Mouse (Mus musculus) forelimb bud, embryonic 11.5 days (tissue): ENCODE measurements at regions not wholly inside any gene's neighbourhood (a gene's known extent, or its start where the extent isn't known, plus 50 kb on each side); places are given as distances from the start of the nearest gene placed in this dataset.
A peak's percentile ranks its signal among the peaks of the same experiment; 100 is the strongest.

Source experiments
- DNase-seq: peaks from one replicate; pipeline ENCODE4 v3.0.0-alpha.2; 2012; ENCODE audit warnings: low read depth, low spot score

DNA sequence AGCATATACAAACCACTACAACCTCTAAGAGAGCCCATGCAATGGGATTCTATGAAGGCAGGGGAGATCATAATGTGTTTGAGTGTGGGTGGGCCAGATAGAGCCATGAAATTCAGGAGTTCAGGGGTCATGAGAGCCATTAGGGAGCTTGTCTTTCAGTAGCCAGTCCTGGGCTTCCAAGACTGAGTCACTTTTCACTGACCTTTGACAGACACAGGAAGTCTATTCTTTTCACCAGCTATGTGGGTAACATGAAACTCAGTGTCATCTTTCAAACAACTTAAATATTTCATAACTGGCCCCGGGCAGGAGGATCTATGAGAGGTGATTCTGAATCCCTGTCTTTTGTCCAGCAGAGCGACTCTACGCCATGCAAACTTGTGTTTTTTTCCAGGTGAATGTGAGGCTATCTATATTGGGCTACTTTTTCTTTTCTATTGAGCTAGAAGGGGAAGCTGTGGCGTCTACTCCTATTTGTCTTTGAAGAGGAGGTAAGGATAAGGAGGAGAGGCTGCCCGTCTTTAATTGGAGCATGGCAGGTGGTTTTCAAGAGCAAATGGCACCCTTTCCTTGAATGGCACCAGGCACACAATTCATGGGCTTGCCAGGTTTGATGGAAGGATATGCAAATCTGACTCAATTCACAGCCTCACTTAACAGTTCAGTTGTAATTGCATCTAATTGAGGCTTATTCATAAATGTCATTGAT lies 95.6 kb upstream of the Chd2 start:
- no peak for DNase-seq

DNA sequence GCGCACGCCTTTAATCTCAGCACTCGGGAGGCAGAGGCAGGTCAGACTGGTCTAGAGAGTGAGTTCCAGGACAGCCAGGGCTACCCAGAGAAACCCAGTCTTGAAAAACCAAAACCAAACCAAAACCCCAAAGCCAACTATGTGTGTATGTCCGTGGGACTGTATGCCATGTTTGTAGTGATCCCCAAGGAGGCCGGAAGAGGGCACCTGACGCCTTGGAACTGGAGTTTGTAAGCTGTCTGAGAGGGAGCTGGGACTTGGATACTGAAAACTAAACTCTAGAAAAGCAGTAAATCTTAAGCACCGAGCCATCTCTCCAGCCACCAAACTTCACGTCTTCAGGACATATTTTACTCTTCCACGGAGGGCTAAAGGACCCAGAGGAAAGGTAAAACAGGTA lies 93.8 kb upstream of the Chd2 start:
- no peak for DNase-seq

DNA sequence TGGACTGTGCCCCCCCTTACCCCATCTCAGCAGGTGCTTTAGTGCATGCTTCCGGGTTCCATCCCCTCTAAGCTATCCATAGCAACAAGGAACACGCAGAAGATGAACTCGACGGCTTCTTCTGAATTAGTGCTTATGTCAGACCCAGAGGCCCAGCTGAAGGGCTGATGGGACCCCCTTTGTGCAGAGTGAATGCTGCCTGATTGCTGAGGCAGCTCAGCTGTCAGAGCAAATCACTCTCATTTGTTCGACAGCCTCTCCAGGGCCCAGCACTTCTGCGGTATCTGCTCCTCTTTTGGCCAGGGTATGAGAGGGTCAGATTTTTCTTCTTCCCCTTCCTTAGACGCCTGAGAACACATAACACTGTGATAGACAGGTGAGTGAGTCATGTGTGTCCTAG lies 89.2 kb upstream of the Chd2 start:
- DNase-seq = no peak

DNA sequence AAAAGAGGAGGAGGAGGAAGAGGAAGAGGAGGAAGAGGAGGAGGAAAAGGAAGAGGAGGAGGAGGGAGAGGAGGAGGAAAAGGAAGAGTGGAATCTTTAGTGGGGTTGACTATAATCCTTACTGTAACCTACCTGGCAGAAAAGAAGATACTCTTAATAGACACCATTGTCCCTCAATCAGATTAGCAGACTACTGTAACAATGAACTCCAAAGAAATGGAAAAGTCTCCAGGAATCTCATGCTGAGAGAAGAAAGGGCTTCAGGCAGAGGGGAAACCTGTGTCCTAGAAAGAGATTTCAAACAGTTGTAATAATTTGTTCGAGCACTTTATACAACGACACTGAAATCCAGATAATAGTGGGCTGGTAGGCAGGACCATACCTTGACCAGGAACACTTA lies 87.6 kb upstream of the Chd2 start:
- DNase-seq = no peak

DNA sequence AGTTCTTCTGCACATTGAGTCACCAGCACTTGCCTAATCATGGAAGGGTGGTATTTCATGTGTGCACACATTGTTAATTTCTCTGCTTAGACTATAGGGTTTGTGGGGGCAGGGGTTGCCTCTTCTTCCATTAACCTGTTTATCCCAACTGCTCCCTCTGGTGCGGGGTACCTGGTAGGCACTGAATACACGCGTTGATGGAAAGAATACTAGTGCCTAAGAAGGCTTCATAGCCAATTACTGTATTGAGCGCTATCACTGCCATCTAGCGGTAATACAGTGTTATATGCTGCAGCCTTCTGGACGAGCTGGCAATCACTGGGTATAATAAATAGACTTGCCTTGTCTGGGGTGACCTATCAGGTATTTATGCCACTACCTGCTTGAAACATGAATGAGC lies 86.4 kb upstream of the Chd2 start:
- DNase-seq = peak; percentile 88

DNA sequence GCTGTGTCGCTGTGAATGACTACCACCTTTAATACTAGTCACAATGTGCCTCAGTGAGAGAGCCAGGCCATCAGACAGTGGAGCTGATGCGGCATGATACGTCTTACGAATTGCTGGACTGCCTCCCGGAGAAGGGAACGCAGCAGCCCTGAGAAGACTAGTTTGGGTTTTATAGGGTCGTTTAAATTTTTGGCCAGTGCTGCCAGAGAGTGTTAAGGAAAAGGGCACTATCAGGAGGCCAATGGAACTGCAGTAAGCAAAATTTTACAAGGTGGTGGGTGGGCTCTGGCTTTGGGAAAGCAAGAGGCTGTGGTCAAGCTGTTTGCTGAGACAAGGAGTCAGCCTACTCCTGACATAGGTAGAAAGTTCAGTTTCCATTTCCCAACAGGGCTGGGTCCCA lies 84.7 kb upstream of the Chd2 start:
- peak; percentile 57 for DNase-seq

DNA sequence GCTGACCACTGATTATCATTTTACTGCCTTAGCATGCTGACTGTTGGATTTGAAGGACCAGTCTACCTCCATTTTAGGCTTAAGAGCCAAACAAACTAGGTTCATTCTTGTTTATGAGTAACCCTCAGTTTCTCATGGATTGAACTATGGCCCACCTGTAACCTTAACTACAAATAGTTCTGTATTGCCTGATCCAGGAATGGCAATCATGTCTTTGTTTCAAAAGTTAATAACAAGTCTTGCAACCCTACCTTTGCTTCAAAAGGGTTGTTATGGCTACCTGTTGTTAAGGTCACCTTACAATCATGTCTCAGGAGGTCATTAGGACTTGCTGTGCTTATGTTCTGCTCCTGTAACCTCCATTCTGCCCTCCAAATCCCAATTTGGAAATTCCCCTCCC lies 84.0 kb upstream of the Chd2 start:
- DNase-seq = no peak

DNA sequence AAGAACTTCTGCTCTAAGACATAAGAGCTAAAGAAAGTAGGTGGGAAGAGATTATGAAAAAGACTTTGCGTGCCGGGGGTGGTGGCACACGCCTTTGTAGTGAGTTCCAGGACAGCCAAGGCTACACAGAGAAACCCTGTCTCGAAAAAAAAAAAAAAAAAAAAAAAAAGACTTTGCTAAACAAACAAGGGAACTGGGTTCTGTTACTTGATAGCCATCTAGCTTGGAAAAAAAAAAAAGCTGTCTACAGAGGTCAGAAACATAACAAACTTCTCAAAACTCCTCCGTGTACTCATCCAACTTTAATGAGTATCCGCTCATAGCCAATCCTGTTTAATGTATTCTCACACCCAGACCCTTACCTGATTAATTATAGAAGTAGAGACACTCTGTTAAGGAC lies 83.4 kb upstream of the Chd2 start:
- DNase-seq = no peak

DNA sequence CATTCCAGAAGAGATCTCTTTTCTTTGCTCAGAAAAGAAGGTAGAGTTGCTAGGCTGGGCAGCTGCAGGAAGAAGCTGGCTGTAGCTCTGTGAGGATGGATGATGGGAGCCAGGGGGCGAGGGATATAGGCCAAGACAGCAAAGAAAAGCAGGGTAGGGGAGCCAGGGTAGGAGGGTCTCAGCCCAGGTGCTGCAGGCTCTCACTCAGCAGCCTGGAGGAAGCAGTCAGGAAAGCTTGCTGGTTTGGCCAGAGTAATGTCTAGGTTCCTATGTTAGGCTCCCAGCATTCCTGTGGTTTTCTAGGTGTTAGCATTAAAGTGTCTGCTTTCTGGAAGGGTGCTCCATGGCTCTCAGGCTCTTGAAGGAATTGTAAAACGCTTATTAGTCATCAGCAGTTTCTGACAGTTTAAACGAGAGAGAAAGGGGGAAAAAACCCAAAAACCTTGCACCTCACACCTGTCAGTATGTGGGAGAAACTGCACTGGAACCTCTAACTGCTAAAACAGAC lies 82.5 kb upstream of the Chd2 start:
- DNase-seq = no peak

DNA sequence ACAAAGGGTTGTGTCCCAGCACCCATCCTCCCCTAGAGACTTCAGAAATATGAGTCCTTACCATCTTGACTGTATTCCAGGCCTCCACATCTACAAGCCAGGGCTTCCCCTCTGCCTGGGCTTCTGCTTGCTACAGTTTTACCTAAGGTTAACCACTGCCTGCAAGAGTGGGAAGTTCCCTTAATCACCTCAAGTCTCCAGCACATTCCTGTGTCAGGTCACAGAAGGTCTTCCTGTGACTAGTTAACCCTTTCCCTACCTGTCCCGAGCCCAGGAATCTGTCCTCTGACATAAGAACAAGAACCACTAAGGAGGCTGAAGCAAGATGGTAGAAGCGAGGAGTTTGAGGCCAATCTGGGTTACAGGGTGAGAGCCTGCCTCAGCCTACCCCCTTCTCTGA lies 80.8 kb upstream of the Chd2 start:
- DNase-seq = peak; percentile 46

DNA sequence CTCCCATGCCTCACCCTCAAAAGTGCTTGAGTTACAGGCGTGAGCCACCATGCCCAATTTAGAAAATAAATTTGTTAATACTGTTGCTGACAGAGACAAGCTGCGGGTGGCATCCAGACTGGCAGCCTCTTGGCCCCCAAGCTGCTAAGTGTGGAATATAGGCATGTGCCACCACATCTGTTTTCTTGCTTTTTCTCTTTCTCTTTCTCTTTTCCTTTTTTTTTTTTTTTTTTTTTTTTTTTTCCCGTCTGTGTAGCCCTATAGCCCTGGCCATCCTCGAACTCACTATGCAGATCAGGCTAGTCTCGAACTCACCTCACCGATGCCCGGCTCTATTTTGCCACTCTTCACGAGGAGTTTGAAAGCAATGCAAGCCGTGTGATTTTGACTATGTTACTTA lies 78.7 kb upstream of the Chd2 start:
- DNase-seq = no peak

DNA sequence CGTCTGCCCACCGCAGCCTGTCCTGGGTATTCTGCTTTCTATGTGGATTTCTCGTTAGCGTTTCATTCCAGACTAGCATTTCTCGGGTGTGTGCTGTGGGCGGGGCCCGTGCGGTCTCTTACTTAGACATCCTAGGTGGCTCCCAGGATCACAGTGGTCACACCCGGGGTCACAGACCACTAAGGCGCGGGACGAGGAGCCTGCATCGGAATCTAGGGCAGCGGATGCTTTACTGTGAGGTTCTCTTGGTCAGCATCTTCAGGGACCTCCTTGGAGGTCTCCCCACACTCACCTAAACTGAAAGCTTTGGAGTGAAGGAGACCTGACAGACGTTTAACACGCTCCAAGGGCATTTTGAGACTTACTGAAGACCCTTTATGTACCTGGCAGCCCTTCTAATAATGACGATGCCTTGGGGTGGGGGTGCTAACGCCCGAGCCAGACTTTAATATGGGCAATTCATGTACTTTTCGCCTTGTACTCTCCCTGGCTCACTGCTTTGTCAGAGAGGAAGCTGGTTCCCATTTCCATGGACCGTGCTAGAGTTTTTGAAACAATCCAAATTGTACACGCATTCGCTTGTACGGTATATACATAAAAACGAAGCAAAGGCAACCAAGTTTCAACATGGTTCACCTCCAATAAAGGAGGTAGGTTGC lies 77.3 kb upstream of the Chd2 start:
- DNase-seq = no peak

DNA sequence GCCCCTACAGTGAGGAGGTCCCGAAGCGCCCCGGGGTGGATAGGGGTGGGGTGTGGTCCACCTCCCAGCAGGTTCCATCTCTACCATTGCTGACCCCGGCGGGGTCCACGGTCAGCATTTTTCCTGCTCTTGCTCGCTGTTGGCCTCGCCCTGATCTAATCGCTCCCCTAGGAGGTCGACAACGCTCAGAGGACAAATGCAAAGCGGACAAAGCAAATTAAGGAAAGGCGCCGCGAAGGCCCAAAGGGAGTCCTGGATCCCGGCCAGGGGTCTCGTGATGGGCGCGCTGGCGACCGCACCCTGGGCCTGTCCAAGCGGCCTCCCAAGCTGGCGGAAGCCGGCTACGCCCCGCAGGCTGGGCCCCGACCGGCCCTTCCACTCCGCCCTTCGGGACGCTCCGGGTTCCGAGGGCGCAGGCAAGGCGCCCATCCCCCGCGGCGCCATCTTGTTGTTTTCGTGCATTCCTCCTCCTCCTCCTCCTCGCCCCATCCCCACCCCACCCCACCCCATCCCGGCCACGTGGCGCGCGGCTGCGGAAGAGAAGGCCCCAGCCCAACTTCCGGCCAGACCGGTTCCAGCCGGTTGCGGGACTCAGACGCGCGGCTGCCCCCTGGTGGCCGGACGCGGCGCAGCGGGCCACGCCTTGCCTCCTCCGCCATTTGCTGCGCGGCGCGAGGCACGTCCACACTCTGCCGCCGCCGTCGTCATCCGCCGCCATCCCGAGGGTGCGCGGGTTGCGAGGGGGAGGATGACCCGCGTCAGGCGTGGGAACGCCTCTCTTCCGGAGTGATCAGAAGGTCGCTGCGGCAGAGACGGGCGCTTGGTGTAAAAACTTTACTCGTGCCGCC lies 76.5 kb upstream of the Chd2 start:
- DNase-seq = peak; percentile 97

DNA sequence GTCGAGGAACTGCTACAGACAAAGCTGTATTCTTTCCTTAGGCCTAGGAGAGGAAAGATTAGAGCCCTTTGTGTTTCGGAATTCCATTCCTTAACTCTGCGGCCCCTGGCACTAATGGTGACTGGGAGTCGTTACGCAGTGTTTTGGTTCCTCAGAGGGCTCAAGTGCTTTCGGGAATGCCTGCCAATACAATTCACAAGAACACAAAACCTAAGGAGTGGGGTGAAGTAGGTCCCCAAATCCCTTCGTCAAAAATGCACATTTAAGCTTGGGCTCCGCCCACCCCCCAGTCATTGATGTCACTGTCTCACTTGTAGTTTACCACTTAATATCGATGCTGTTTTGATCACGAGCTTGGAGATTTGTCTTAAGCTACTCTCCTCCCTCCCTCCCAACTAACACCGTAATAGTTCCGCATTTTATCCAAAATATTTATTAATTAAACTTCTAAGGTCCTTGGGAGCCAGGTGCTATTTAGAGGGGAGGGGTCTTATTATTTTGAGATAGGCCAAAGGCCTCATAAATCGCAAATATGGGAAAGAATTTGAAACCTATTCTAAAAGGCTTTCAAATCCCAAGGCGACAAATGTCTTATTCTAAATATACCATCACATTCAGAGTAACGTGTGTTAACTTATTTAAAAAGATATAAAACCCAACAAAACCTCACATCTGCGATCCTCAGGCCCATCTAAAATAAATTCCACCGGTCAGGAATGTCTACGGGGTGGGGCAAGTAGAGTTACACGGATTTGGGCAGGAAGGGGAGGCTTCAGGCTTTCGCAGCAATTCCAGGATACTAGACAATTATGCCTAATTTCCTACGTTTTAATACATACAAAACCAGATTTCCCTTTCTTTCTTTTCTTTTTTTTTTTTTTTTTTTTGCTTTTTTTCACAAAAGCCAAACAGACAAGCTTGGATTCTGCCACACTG lies 75.6 kb upstream of the Chd2 start:
- DNase-seq = peak; percentile 51

DNA sequence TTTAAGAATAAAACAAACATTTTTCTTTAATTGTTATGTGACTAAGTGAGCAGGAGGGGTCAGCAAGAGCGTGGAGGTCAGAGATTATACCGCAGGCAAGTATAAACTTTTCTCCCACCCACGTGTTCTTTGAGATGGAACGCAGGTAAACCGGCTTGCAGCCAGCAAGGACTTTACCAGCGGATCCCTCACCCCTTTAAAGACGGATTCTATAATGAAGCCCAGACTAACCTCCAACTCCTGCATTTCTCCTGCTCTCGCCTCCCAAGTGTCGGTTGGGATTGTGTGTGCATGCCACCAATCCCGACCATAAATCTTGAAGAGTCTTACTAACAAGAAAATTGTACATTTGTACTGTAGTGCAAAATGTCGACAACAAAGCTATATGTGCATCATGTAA lies 74.4 kb upstream of the Chd2 start:
- DNase-seq = no peak

DNA sequence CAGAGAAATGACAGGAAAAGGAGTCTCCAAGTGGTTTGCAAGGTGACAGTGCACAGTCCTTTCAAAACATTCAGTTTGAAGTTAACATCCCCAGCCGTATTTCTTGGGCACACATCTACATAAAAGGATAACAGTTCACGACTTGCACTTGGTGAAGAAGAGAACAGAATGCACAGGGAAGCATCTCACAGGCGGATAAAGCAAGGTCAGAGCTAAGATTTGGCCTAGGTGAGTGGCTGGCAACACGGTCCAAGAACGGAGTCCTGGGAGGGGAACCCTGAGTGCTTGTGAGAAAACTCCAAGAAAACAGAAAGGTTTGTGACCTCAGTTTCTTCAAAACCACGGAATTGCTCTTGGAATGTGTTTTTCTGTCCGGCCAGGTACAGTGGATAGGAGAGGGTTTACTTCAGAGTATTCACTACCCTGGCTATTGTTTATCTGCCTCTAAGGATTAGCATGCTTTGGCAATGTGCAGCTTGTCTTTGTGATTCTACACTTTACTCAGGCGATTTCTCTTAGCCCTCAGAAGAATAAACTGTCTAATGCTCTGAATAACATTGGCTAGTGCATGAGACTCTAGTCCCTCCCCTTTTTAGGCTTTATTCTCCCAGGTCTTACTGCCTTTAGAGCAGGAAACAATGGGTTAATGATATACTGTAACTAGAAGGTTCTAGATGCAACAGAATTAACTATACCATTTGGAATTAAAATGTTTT lies 73.4 kb upstream of the Chd2 start:
- no peak for DNase-seq

DNA sequence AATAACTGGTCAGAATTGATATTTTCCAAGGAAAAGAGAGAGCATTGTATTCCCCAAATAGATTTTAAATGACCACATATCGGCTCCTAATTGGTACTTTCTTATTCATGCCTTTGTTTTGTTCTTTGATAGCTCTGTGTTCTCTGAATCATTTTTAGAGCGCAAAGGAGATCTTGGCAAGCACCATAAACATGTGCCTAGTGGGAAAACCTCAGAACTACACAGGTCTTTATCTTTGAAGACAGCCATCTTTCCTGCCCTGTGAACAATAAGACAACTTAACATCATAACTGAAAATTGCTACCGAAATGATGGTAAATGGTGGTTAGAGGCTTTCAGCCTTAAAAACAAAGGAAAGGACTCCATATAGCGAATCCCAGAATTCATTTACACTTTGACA lies 72.7 kb upstream of the Chd2 start:
- DNase-seq = no peak

DNA sequence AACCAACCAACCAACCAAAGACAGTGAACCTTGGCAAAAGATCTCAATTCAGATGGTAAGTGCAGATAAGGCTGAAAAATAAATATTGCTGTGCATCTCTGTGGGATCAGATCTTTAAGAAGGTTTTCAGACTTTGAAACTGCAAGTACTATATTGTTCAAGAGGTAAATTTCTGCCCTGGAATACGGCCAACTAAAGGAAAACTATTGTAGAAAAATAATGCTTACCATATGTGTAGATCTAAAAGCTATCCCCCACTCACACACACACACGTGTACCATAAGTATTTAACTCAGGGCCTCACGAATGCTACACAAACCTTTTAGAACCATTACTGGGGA lies 71.1 kb upstream of the Chd2 start:
- DNase-seq = no peak

DNA sequence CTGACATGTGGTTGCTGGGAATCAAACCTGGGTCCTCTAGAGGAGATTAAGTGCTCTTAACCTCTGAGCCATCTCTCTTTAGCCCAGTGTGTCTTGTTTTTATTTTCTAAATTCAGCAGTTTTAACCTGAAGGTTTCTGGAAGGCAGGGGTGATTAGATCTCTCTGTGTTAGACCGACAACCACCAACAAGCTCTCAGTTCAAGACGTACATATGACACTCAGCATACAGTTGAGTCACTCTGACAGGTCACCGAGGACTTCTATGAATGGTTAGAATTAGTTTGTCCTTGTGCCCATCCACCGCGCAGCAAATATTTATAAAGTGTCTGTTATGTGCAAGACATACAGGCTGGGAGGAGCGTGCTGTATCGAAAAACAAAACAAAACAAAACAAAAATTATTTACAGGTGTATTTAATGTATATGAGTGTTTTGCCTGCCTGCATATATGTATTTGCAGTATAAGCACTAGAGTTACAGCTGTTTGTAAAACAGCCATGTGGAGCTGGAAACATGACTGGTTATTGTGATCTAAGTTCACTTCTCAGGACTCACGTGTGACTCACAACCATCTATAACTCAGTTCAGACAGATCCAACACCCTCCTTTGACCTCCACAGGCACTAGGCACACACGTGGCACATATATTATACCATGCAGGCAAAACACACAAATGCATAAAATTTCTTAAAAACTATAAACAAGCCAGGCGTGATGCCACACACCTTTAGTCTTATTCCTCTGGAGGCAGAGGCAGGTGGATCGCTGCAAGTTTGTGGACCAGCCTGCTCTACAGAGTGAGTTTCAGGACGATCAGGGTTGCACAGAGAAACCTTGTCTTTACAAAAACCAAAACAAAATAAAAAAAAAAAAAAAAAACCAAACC lies 70.5 kb upstream of the Chd2 start:
- DNase-seq = no peak

DNA sequence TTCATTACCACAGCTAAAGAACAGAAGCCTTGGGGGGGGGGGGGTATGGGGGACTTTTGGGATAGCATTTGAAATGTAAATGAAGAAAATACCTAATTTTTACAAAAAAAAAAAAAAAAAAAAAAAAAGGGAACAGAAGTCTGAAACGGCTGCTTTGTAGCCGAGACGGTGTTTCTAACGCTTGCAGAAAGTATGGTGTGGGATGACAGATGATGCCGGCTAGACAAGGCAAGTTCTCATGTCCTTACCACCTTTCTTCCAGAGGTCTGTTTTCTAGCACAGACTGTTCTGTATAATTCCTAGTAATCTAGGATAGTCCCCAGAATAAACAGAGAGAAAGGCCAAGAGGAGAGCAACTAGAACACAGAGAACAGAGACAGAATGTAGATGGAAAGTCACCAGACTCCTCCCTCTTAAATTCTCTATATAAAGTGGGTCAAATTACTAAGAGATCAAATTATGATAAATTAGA lies 67.2 kb upstream of the Chd2 start:
- no peak for DNase-seq
